Mouse (Mus musculus) heart, embryonic 11.5 days (tissue): Measurements from ENCODE around the gene Fcrla. TPM values are rescaled to one million over a fixed set of nuclear protein-coding genes. Genes with fewer than 3 reads are reported as not detected.
A peak's percentile ranks its signal among the peaks of the same experiment; 100 is the strongest.
"Not testable (repeated sequence)": the region's sequence is repeated elsewhere in the genome, so short reads cannot be mapped to it uniquely, and the experiment has no call there.

Experiments used
- ATAC-seq: fragments of 200-750 bp; cut with Nextera tagmentation; replicated peaks from 2 replicates; pipeline ENCODE4 v1.8.0; 2017; ENCODE audit warnings: moderate library complexity; ENCODE audit not compliant: insufficient number of reproducible peaks, low FRiP score, low TSS enrichment
- H3K27ac ChIP-seq: fragments of 300-500 bp; sonication (generic); 2 replicates; pipeline ENCODE4 v1.5.1; 2014; ENCODE audit warnings: mild to moderate bottlenecking, low read depth, low read length
- H3K27me3 ChIP-seq: fragments of 300-500 bp; sonication (generic); 2 replicates; pipeline ENCODE4 v1.6.1; 2014; ENCODE audit warnings: mild to moderate bottlenecking, low read length, mixed read lengths; ENCODE audit not compliant: control insufficient read depth, insufficient read depth
- H3K36me3 ChIP-seq: fragments of 300-500 bp; sonication (generic); 2 replicates; pipeline ENCODE4 v1.6.1; 2014; ENCODE audit warnings: mild to moderate bottlenecking, low read length, moderate library complexity, mixed read lengths; ENCODE audit not compliant: control insufficient read depth, insufficient read depth
- H3K4me1 ChIP-seq: fragments of 300-500 bp; sonication (generic); 2 replicates; pipeline ENCODE4 v1.6.1; 2014; ENCODE audit warnings: low read length; ENCODE audit not compliant: control insufficient read depth, insufficient read depth
- H3K4me2 ChIP-seq: fragments of 300-500 bp; sonication (generic); 2 replicates; pipeline ENCODE4 v1.6.1; 2014; ENCODE audit warnings: mild to moderate bottlenecking, moderate library complexity
- H3K4me3 ChIP-seq: fragments of 300-500 bp; sonication (generic); 2 replicates; pipeline ENCODE4 v1.5.1; 2014; ENCODE audit warnings: low read depth, low read length
- H3K9ac ChIP-seq: fragments of 300-500 bp; sonication (generic); 2 replicates; pipeline ENCODE4 v1.6.1; 2014; ENCODE audit warnings: mild to moderate bottlenecking, low read depth, low read length, moderate library complexity
- H3K9me3 ChIP-seq: fragments of 300-500 bp; sonication (generic); replicated peaks from 2 replicates; pipeline ENCODE4 v1.6.1; 2016; ENCODE audit warnings: low read length; ENCODE audit not compliant: control insufficient read depth
- WGBS: fragments of 180-500 bp; shearing (Covaris S2); extraction: QIAGEN DNeasy Blood & Tissue Kit; methylation state at CpG from one replicate; pipeline ENCODE4 v1.1.7; 2014; ENCODE audit not compliant: insufficient replicate concordance; 5-methylcytosine and 5-hydroxymethylcytosine counted together
- polyA plus RNA-seq: library from polyadenylated mRNA; unstranded; fragments of >200 nt; fragmentation: Nextera tagmentation; extraction: Ambion mirVana; gene quantifications from 2 replicates; pipeline ENCODE4 v1.2.1, GENCODE M21; 2014

The Fcrla gene
- polyA plus RNA-seq, 1 experiment from 2014 or later: 0.36 TPM

GRCm38 (mm10) chr1:170967581-170967980 is 40.2 kb upstream of the Fcrla start:
- ATAC-seq: no peak
- Histone ChIP-seq H3K4me1 (peaks cover 8% of the 10 kb centered on the region), H3K36me3 (no peaks in the 10 kb centered on the region), H3K4me2 (no peak overlapping the region), H3K9me3 (no peaks in the 10 kb centered on the region), H3K27ac (no peak overlapping the region), H3K27me3 (no peaks in the 10 kb centered on the region), H3K4me3 (no peak overlapping the region), H3K9ac (no peak overlapping the region)
- 75% methylated on average over 3 of the region's 3 CpGs for WGBS

- no peak overlapping the region for H3K4me3 ChIP-seq
- no peak for ATAC-seq
- peaks cover 15% of the 10 kb centered on the region for H3K4me1 ChIP-seq
- H3K4me2 ChIP-seq: no peak overlapping the region
- H3K36me3 ChIP-seq: no peaks in the 10 kb centered on the region
- no peaks in the 10 kb centered on the region for H3K27me3 ChIP-seq
- 62% methylated on average over 7 of the region's 7 CpGs for WGBS
- no peaks in the 10 kb centered on the region for H3K9me3 ChIP-seq
- no peak overlapping the region for H3K9ac ChIP-seq
- 0 out of 2 replicates have a peak overlapping the region, but pooled peaks have one; percentile 22 for H3K27ac ChIP-seq
Measured at GRCm38 (mm10) chr1:170963087-170963486, 35.7 kb upstream of the Fcrla start.

- H3K4me3 ChIP-seq: no peak overlapping the region
- WGBS: 30% methylated on average over 2 of the region's 2 CpGs
- no peak overlapping the region for H3K9ac ChIP-seq
- H3K36me3 ChIP-seq: no peaks in the 10 kb centered on the region
- peak overlapping the region; percentile 22; the same call in 1 of the 2 replicates for H3K27ac ChIP-seq
- H3K4me2 ChIP-seq: no peak overlapping the region
- H3K4me1 ChIP-seq: peaks cover 15% of the 10 kb centered on the region
- no peaks in the 10 kb centered on the region for H3K9me3 ChIP-seq
- ATAC-seq: 0 out of 2 replicates have a peak, but pooled peaks have one; percentile 39
- no peaks in the 10 kb centered on the region for H3K27me3 ChIP-seq
Measured at GRCm38 (mm10) chr1:170962301-170962700, 34.9 kb upstream of the Fcrla start.

GRCm38 (mm10) chr1:170961101-170961500 is 33.7 kb upstream of the Fcrla start:
- no peaks in the 10 kb centered on the region for H3K27me3 ChIP-seq
- H3K36me3 ChIP-seq: no peaks in the 10 kb centered on the region
- H3K9me3 ChIP-seq: no peaks in the 10 kb centered on the region
- no peak overlapping the region for H3K4me2 ChIP-seq
- H3K4me3 ChIP-seq: no peak overlapping the region
- H3K4me1 ChIP-seq: peaks cover 15% of the 10 kb centered on the region
- H3K27ac ChIP-seq: no peak overlapping the region
- no peak overlapping the region for H3K9ac ChIP-seq
- ATAC-seq: no peak
- 79% methylated on average over 6 of the region's 6 CpGs for WGBS

- no peak overlapping the region for H3K4me3 ChIP-seq
- no peak overlapping the region for H3K4me2 ChIP-seq
- H3K9ac ChIP-seq: no peak overlapping the region
- peaks cover 15% of the 10 kb centered on the region for H3K4me1 ChIP-seq
- WGBS: 60% methylated on average over 2 of the region's 2 CpGs
- no peaks in the 10 kb centered on the region for H3K36me3 ChIP-seq
- H3K27me3 ChIP-seq: no peaks in the 10 kb centered on the region
- no peak overlapping the region for H3K27ac ChIP-seq
- no peaks in the 10 kb centered on the region for H3K9me3 ChIP-seq
- ATAC-seq: no peak
Measured at GRCm38 (mm10) chr1:170959791-170960190, 32.4 kb upstream of the Fcrla start.

GRCm38 (mm10) chr1:170958225-170958624 is 30.8 kb upstream of the Fcrla start:
- Histone ChIP-seq H3K4me1 (peaks cover 13% of the 10 kb centered on the region), H3K4me3 (no peak overlapping the region), H3K9ac (no peak overlapping the region), H3K9me3 (no peaks in the 10 kb centered on the region), H3K27me3 (no peaks in the 10 kb centered on the region), H3K36me3 (no peaks in the 10 kb centered on the region), H3K4me2 (no peak overlapping the region), H3K27ac (no peak overlapping the region)
- ATAC-seq: no peak
- 46% methylated on average over 3 of the region's 3 CpGs for WGBS

GRCm38 (mm10) chr1:170953192-170953591 is 25.8 kb upstream of the Fcrla start:
- Histone ChIP-seq H3K27me3 (no peaks in the 10 kb centered on the region), H3K4me1 (no peaks in the 10 kb centered on the region), H3K36me3 (no peaks in the 10 kb centered on the region), H3K27ac (no peak overlapping the region), H3K9me3 (no peaks in the 10 kb centered on the region), H3K4me2 (no peak overlapping the region), H3K9ac (no peak overlapping the region), H3K4me3 (no peak overlapping the region)
- 90% methylated on average over 2 of the region's 2 CpGs for WGBS
- ATAC-seq: no peak

GRCm38 (mm10) chr1:170950772-170951171 is 23.4 kb upstream of the Fcrla start:
- no peak overlapping the region for H3K4me3 ChIP-seq
- no peaks in the 10 kb centered on the region for H3K36me3 ChIP-seq
- H3K27ac ChIP-seq: no peak overlapping the region
- H3K4me2 ChIP-seq: no peak overlapping the region
- H3K9ac ChIP-seq: no peak overlapping the region
- ATAC-seq: no peak
- no peaks in the 10 kb centered on the region for H3K27me3 ChIP-seq
- H3K4me1 ChIP-seq: no peaks in the 10 kb centered on the region
- WGBS: 53% methylated on average over 3 of the region's 3 CpGs
- 0 out of 2 replicates have a peak, but pooled peaks cover 2% of the 10 kb centered on the region for H3K9me3 ChIP-seq

- not testable (repeated sequence) for H3K27me3 ChIP-seq, H3K4me1 ChIP-seq, H3K4me2 ChIP-seq, ATAC-seq, H3K9me3 ChIP-seq, H3K4me3 ChIP-seq, H3K27ac ChIP-seq, H3K36me3 ChIP-seq, H3K9ac ChIP-seq
- 95% methylated on average over 6 of the region's 9 CpGs for WGBS
Measured at GRCm38 (mm10) chr1:170944908-170945307, 17.5 kb upstream of the Fcrla start.
